Mouse (Mus musculus) stomach, embryonic 14.5 days (tissue): ENCODE measurements around the gene Vwa5b1. TPM values are rescaled to one million over a fixed set of nuclear protein-coding genes. Genes with fewer than 3 reads are reported as not detected.

Source experiments
- ATAC-seq: fragments of 200-750 bp; cut with Nextera tagmentation; 2 replicates; pipeline ENCODE4 v1.8.0; 2017; ENCODE audit warnings: low read depth, moderate TSS enrichment; ENCODE audit not compliant: insufficient number of reproducible peaks, insufficient read depth, low FRiP score
- H3K27ac ChIP-seq: fragments of 300-500 bp; sonication (generic); 2 replicates; pipeline ENCODE4 v1.5.1; 2014; ENCODE audit warnings: mild to moderate bottlenecking, low read length, moderate library complexity, mixed read lengths
- H3K27me3 ChIP-seq: fragments of 300-500 bp; sonication (generic); 2 replicates; pipeline ENCODE4 v1.6.1; 2014; ENCODE audit warnings: low read length, control low read depth, mixed read lengths; ENCODE audit not compliant: control insufficient read depth, insufficient read depth
- H3K36me3 ChIP-seq: fragments of 300-500 bp; sonication (generic); 2 replicates; pipeline ENCODE4 v1.6.1; 2014; ENCODE audit warnings: mild to moderate bottlenecking, control low read depth, low read length, moderate library complexity, mixed read lengths; ENCODE audit not compliant: control insufficient read depth, insufficient read depth
- H3K4me1 ChIP-seq: fragments of 300-500 bp; sonication (generic); 2 replicates; pipeline ENCODE4 v1.6.1; 2014; ENCODE audit warnings: low read length, control low read depth, mixed read lengths; ENCODE audit not compliant: control insufficient read depth, insufficient read depth
- H3K4me2 ChIP-seq: fragments of 300-500 bp; sonication (generic); replicated peaks from 2 replicates; pipeline ENCODE4 v1.6.1; 2014; ENCODE audit warnings: low read depth, low read length, control low read depth
- H3K4me3 ChIP-seq: fragments of 300-500 bp; sonication (generic); 2 replicates; pipeline ENCODE4 v1.5.1; 2014; ENCODE audit warnings: low read depth, low read length, control low read depth
- H3K9ac ChIP-seq: fragments of 300-500 bp; sonication (generic); replicated peaks from 2 replicates; pipeline ENCODE4 v1.6.1; 2014; ENCODE audit warnings: low read depth, mild to moderate bottlenecking, control low read depth, low read length, moderate library complexity, mixed read lengths
- H3K9me3 ChIP-seq: fragments of 300-500 bp; sonication (generic); 2 replicates; pipeline ENCODE4 v1.6.1; 2016; ENCODE audit warnings: low read depth, low read length, control low read depth; ENCODE audit not compliant: control insufficient read depth
- WGBS: fragments of 180-500 bp; shearing (Covaris S2); extraction: QIAGEN DNeasy Blood & Tissue Kit; methylation state at CpG from one replicate; pipeline ENCODE4 v1.1.7; 2014; 5-methylcytosine and 5-hydroxymethylcytosine counted together
- polyA plus RNA-seq: library from polyadenylated mRNA; unstranded; fragments of >200 nt; fragmentation: Nextera tagmentation; extraction: Ambion mirVana; gene quantifications from 2 replicates; pipeline ENCODE4 v1.2.1, GENCODE M21; 2014

Gene Vwa5b1
- polyA plus RNA-seq, 1 experiment from 2014 or later, result 0.04 TPM

DNA sequence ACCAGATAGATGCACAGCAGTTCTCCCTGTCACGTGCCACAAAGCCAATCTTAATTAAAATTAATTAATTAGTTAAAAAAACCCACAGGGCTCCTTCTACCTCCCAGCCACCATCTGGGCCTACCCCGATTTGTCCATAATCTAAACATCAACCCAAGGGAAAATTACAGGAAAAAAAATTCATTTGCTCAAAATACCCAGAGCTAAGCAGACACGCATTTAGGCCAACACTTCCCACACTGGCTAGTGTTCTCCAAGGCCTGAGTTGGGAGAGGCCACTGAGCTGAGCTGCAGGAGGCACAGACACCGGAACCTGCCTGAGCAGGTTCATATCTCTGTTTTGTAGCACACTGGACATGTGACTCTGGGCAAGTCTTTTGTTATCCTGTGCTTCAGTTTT is 86.7 kb downstream of the Vwa5b1 start:
- H3K4me2 ChIP-seq, result no peak overlapping the region
- no peak overlapping the region for H3K27ac ChIP-seq
- H3K4me3 ChIP-seq, result no peak overlapping the region
- no peaks in the 10 kb centered on the region for H3K4me1 ChIP-seq
- H3K27me3 ChIP-seq, result no peaks in the 10 kb centered on the region
- no peaks in the 10 kb centered on the region for H3K9me3 ChIP-seq
- H3K36me3 ChIP-seq, result no peaks in the 10 kb centered on the region
- H3K9ac ChIP-seq, result no peak overlapping the region
- no peak for ATAC-seq
- 77% methylated on average over 4 of the region's 4 CpGs for WGBS

DNA sequence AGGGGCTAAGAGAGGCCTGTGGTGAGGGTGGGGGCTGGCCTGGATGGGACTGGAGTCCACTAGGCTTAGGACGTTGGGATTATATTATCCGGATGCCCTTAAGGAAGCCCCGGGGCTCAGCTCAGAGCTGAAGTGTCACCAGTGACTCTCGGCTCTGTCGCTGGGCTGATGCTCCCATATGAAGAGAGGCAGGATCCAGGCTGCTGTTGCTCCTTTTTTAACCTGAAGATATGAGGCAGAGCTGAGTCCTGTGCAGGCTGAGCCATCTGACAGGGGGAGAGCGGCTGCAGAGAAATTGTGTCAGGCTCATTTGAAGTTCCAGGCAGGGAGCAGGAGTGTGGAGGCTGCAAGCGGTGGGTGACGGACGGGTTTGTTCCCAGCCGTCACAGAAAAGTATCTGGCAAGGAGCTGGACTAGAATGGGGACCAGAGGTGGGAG is 87.5 kb downstream of the Vwa5b1 start:
- no peak for ATAC-seq
- Histone ChIP-seq H3K9ac (no peak overlapping the region), H3K27me3 (no peaks in the 10 kb centered on the region), H3K4me1 (peaks cover 6% of the 10 kb centered on the region; the same call in 1 of the 2 replicates), H3K27ac (no peak overlapping the region), H3K4me3 (no peak overlapping the region), H3K36me3 (no peaks in the 10 kb centered on the region), H3K9me3 (no peaks in the 10 kb centered on the region), H3K4me2 (no peak overlapping the region)
- 17% methylated on average over 10 of the region's 10 CpGs for WGBS

DNA sequence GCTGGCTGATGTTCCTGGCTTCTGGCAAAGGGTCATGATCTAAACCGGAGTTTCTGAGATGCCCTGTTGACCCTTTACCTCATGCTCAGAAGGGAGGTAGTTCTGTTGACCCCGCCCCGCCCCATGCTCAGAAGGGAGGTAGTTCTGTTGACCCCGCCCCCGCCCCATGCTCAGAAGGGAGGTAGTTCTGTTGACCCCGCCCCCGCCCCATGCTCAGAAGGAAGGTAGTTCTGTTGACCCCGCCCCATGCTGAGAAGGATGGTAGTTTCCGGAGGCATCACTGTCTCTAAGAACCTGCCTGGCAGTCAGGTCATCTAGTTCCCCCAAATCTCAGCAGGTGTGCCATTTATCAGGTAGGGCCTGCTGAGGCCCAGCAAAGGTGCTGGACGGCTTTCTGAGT is 88.1 kb downstream of the Vwa5b1 start:
- no peaks in the 10 kb centered on the region for H3K36me3 ChIP-seq
- H3K27me3 ChIP-seq, result no peaks in the 10 kb centered on the region
- H3K4me2 ChIP-seq, result no peak overlapping the region
- ATAC-seq, result no peak
- H3K9me3 ChIP-seq, result no peaks in the 10 kb centered on the region
- WGBS, result 19% methylated on average over 10 of the region's 10 CpGs
- no peak overlapping the region for H3K4me3 ChIP-seq
- peaks cover 10% of the 10 kb centered on the region; the same call in 1 of the 2 replicates for H3K4me1 ChIP-seq
- no peak overlapping the region for H3K27ac ChIP-seq
- H3K9ac ChIP-seq, result no peak overlapping the region

DNA sequence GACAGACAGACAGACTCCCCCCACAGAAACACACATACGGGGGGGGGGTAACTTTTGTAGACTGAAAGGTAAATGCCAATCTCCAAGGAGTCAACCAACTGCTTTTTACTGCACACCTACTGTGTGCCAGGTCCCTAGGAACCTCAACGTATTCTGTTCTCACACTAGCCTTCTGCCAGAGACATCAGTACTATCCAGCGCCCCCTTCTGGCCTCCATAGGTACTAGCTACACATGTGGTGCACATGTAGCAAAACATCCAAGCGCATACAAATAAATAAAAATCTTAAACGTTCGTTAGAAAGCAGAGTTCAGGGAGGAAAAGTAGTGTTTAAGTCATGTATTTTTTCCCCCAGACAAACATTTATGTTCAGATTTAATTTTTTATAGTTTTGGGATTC is 88.6 kb downstream of the Vwa5b1 start:
- Histone ChIP-seq H3K27me3 (no peaks in the 10 kb centered on the region), H3K36me3 (no peaks in the 10 kb centered on the region), H3K4me3 (no peak overlapping the region), H3K4me1 (peaks cover 10% of the 10 kb centered on the region; the same call in 1 of the 2 replicates), H3K27ac (no peak overlapping the region), H3K9ac (no peak overlapping the region), H3K9me3 (no peaks in the 10 kb centered on the region), H3K4me2 (no peak overlapping the region)
- no peak for ATAC-seq
- 60% methylated on average over 6 of the region's 6 CpGs for WGBS

DNA sequence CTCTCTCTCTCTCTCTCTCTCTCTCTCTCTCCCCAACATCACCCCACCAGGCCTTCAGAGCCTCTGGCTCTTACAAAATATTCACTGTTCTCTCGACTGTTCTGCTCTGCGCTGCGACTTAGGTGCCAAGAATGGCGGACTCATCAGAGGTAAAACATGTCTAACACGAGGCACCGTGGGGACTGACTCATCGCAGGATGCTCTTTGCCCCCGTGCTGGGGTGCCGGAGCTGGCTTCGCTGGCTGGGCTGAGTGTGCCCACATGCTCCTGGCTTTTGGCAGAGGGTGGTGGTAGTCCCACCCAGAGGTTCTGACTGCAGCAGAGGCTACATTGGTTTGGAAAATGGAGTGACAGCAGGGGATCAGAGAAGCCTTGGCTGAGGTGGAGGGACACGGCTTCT is 89.4 kb downstream of the Vwa5b1 start:
- 68% methylated on average over 11 of the region's 11 CpGs for WGBS
- ATAC-seq, result no peak
- Histone ChIP-seq H3K4me2 (no peak overlapping the region), H3K9ac (no peak overlapping the region), H3K4me3 (no peak overlapping the region), H3K9me3 (no peaks in the 10 kb centered on the region), H3K27me3 (no peaks in the 10 kb centered on the region), H3K36me3 (no peaks in the 10 kb centered on the region), H3K4me1 (peaks cover 10% of the 10 kb centered on the region; the same call in 1 of the 2 replicates), H3K27ac (no peak overlapping the region)

DNA sequence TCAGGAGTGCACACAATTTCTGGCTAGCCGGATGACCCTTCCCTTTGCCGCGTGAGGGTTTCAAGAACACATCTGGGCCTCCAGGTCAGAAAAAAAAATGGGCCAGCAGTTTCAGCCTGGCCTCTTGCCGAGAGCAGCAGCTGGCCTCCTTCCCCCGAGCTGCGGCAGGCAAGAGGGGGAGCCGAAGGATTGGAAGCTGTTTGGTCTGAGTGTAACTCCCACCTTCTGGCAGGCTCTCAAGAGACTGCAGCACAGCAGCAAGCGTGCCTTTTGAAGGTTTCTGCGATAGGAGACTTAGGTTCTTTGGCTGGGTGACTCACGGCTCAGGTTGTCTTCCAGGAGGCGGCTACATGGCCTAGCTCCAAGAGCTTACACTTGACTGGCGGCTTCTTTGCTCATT is 92.5 kb downstream of the Vwa5b1 start:
- Histone ChIP-seq H3K27ac (peak overlapping the region; percentile 29; the same call in 1 of the 2 replicates), H3K4me3 (no peak overlapping the region), H3K9ac (no peak overlapping the region), H3K4me1 (peaks cover 10% of the 10 kb centered on the region; the same call in 1 of the 2 replicates), H3K4me2 (no peak overlapping the region), H3K27me3 (no peaks in the 10 kb centered on the region), H3K9me3 (no peaks in the 10 kb centered on the region), H3K36me3 (no peaks in the 10 kb centered on the region)
- peak; percentile 73; the same call in 1 of the 2 replicates for ATAC-seq
- 29% methylated on average over 12 of the region's 12 CpGs for WGBS

DNA sequence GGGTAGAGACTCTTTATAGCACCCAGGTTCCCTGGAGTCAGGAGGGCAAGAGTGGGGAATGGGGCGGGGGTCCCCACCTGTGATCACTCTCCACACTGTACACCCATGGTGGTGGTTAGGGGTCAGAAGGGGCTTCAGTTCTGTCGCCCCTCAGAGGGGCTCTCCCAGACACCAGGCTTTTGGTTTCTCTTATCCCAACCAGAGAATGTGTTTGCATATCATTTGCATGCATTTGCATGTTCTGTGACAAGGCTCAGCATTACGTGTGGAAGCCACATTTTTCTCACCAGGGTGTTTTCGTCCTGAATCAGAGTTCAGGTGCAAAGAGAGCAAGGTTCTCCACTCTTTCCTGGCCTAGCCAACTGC is 97.6 kb downstream of the Vwa5b1 start:
- Histone ChIP-seq H3K36me3 (no peaks in the 10 kb centered on the region), H3K27ac (no peak overlapping the region), H3K9me3 (no peaks in the 10 kb centered on the region), H3K9ac (no peak overlapping the region), H3K4me2 (no peak overlapping the region), H3K4me3 (no peak overlapping the region), H3K27me3 (no peaks in the 10 kb centered on the region), H3K4me1 (peaks cover 4% of the 10 kb centered on the region; the same call in 1 of the 2 replicates)
- ATAC-seq, result no peak
- WGBS, result 60% methylated on average over 4 of the region's 4 CpGs

DNA sequence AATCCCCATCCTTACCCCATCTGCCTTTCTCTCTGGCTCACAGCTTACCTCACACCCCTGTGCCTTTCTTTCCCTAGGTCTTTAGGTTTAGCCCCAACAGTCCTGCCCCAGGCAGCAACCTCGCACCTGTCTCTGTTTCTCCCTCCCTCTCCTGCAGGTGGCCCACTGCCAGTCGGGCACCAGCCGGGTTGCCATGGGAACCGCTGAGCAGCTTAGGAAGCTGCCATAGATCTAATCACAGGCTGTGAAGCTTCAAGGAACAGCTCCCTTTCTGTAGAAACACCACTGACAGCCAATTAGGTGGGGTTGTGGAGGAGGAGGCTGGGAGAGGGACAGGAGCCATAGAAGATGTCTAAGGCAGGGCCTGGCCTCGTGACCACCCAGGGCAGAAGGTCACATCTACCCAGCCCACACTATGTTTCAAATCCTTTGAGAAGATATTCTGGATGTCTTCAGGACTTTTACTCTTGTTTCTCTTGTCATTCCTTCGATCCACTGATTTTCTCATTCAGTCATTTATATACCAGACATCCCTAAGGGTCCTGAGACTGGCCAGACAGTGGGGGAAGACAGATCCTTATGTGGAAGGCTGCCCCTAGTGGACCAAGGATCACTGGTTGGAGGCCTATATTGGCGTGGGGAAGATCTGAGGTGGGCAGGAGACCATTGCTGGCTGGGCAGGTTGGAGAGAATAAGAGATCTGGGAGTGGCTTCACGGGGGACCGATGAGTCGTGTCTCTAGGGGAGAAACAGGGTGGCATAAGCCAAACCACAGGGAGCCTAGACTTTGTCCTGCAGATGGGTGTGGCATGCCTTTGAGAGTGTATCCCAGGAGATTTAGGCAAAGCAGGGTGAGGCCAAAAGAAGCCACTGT is 98.2 kb downstream of the Vwa5b1 start:
- no peaks in the 10 kb centered on the region for H3K27me3 ChIP-seq
- WGBS, result 22% methylated on average over 10 of the region's 10 CpGs
- H3K9ac ChIP-seq, result no peak overlapping the region
- H3K36me3 ChIP-seq, result no peaks in the 10 kb centered on the region
- no peak for ATAC-seq
- H3K27ac ChIP-seq, result no peak overlapping the region
- H3K4me1 ChIP-seq, result no peaks in the 10 kb centered on the region; the same call in 1 of the 2 replicates
- no peak overlapping the region for H3K4me2 ChIP-seq
- H3K4me3 ChIP-seq, result no peak overlapping the region
- H3K9me3 ChIP-seq, result no peaks in the 10 kb centered on the region
